Mouse (Mus musculus): ENCODE measurements around the gene Edem3.
"Not testable (repeated sequence)": the region's sequence is repeated elsewhere in the genome, so short reads cannot be mapped to it uniquely, and the experiment has no call there.

The Edem3 gene

DNA sequence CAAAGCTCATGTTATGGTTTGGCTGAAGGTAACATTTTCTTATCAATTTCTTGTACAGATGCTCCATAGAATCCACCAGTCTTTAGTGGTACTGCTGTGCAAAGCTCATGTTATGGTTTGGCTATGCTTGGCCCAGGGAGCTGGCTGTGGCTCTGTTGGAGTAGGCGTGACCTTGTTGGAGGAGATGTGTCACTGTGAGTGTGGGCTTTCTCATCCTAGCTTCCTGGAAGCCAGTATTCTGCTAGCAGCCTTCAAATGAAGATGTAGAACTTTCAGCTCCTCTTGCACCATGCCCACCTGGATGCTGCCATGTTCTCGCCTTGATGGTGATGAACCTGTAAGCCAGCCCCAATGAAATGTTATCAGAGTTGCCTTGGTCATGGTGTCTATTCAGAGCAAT is 5.3 kb upstream of the Edem3 start:
- DNase-seq (ENCODE audit: low read depth, low spot score) = not testable (repeated sequence)

DNA sequence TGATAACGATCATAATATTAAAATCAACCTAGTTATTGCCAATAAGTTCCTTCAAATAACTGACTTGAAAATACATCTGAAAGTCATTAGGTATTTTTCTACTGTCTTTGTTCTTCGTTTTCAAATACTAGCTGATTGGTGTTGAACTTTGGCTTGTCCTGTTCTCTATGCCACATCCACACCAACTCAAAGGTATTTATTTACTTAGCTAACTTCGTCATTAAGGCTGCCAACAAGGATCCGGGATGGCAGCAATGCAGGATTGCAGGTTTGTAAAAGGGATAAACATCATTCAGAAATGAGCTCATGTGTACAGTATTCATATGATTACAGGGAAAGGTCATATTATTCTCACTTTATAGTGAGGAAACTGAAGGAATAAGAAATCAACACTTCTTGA is 2.2 kb upstream of the Edem3 start:
- DNase-seq (ENCODE audit: low read depth, low spot score) = no peak

DNA sequence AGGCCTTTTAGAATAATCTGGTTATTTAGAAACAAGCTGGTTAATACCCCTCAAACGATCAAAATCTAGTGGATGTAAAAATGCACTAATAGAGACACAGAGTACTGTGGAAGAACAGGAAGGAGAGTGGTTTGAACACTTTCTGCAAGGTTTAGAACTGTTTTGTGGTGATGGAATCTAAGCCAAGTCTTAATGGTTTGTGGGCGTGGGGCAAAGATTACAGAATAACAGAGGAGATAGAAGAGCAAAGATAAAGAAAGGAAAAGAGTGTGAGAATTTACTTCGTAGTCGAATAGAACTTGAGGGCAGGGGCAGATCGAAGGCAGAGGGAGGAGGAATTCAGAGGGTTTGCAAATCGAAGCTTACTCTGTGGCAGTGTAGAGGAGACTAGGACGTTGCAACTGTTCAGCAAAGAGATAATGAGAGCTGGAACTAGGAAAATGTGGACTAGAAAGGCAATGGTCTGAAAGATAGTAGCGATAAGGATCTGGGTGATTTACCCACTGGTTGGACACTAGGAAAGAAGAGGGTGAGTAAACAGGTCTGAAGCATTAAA is 1.7 kb upstream of the Edem3 start:
- peak; percentile 15 for DNase-seq (ENCODE audit: low read depth, low spot score)

DNA sequence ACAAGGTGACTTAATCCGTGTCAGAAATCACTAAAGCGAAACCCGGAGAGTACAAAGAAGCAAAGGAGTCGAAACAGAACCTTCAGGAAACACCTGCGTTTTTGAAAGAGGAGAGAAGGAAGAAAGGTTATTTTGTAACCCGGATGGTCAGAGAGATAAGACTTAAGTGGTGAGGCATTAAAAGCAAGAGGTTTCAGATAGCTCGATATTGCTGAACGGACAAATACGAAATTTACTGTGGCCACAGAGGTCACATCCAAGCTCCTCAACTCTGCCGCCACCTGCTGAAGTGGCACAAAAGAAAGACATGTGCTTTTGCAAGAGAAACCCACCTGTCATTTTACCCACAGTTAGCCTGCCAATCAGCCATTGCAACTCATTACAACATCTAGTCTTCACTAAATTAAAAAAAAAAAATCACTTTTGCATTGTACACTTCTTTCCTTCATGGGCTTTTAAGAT is 1.1 kb upstream of the Edem3 start:
- peak; percentile 73 for DNase-seq (ENCODE audit: low read depth, low spot score)

DNA sequence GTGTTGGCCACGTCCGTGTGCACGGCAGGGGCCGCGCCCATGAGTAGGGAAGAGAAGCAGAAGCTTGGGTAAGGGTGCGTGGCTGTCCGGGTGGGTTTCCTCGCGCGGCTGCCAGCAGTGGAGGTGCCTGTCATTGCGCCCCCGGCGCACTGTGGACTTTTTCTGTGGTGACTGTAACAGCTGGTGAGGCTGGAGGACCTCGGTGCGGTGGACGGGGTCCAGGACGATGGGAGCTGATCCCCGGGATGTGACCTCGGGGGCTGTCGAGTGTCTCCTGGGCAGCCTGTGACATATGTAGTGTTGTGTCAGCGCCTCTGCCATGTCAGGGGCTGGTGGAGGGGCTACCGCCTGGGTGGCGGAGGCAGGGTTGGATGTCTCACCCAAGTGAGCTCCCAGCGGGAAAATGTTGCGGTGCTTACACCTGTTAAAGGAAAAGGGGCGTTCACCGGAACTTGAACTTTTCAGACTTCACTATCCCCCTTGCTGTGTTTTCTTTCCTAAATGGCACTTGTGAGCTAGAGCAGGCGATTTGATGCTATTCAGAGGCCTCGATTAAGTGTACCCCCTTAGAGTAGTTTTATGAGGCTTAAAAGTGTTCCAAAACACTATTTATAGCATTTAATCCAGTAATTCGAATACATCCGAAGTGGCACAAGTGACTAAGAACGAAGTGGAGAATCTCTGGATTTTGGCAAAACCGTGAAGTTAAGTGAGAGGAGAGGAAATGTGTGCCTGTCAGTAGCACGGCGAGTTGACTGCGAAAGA is 671 bp downstream of the Edem3 start:
- DNase-seq (ENCODE audit: low read depth, low spot score) = no peak

DNA sequence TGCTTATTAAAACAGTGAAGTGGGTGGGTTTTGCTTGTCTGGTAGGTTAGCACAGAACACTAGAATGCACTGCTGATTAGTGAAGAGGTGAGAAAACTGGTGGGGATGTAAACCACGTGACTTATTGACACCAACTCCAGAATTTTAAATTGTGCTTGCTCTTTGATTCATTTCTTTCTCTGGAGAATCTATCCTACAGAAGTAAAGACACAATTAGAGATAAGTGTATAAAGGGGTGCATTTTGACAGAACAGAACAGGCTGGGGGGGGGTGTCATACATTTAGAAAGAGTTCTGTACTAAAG is 1.2 kb downstream of the Edem3 start:
- DNase-seq (ENCODE audit: low read depth, low spot score) = peak; percentile 53

DNA sequence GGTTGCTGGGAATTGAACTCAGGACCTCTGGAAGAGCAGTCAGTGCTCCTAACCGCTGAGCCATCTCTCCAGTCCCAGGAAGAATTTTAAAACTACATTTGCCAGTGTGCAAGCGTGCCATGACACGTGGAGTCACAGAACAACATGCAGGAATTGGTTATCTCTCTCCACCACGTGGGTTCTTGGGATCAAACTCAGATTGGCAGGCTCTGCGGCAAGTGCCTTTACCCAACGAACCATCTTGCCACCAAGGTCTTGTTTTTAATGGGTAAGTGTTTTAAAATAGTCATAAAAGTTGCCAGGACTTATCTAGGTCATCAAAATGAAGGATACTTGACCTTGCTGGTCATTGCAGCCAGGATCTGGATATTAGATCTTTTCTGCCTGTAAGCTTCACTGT is 3.1 kb downstream of the Edem3 start:
- no peak for DNase-seq (ENCODE audit: low read depth, low spot score)

DNA sequence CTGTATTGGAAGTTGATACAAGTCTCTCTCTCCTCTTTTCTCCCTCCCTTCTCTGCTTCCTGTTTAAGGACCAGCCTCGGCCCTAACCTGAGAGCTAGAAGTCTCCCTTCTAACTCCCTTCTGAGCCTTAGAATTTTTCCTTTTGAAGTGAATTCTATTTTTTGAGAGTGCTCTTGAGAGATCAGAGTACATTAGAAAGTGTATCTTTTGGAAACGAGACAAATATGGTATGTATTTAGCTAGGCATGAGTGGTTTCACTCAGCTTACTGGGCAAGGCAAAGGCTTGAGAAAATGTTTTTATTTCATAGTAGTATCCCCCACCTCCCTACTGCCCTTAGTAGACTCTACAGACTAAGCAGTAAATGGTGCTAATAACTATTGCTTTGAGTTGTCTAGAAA is 3.8 kb downstream of the Edem3 start:
- no peak for DNase-seq (ENCODE audit: low read depth, low spot score)

DNA sequence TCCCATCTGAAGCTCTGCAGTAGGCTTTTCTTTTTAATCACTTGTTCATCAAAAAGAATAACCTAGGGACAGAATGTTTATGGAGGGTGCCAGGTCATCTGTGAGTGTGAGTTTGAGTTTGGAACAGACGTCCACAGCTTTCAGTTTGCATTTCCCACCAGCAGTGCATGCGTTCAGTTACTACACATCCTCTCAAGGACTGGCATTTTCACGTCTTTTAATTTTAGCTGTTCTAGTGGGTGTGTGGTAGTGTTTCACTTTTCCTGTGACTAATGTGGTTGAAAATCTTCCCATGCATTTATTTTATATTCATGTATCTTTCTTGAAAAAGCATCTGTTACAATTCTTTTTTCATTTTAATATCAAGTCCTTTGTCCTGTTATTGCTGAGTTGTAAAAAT is 9.1 kb downstream of the Edem3 start:
- DNase-seq (ENCODE audit: low read depth, low spot score) = peak; percentile 15

DNA sequence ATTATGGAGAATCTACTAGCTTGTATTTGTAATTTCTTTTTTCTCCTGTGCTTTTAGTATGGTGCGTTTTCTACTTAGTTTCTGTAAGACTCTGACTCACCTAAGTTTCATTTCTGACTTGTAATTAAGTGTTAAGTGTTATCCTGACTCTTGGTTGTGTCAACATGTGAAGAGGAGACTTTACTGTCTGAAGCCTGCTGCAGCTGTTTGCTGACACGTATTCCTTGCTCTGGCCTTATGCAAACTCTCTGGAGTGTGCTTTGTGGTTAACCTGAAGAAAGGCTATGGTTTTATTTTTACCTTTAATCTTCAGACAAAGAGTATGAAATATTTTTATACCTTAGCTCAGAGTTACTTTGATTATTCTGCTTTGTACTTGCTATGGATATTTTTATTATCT is 11.0 kb downstream of the Edem3 start:
- DNase-seq (ENCODE audit: low read depth, low spot score) = peak; percentile 81

DNA sequence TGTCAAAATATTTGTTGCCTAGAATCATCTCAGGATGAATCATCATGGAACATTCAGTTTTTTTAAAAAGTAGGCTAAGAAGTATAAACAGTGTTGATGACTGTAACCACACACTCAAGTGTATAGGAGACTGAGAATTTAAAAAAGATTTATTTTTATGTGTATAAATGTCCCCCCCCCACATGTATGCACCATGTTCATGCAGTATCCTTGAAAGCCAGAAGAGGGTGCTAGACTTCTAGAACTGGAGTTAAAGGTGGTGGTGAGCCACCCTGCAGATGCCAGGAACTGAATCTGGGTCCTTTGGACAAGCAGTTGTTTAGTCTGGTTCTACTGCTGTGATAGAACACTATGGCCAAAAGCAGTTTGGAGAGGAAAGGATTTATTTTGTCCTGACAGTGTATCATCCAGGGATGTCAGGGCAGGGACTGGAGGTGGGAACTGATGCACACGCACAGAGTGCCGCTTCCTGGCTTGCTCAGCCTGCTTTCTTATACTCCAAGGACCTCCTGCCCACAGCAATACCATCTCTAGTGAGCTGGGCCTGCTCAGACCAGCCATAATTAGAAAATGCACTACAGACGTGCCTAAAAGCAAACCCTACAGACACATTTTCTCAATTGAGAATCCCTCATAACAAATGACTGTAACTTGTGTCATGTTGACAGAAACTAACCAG is 11.9 kb downstream of the Edem3 start:
- peak; percentile 67 for DNase-seq (ENCODE audit: low read depth, low spot score)

DNA sequence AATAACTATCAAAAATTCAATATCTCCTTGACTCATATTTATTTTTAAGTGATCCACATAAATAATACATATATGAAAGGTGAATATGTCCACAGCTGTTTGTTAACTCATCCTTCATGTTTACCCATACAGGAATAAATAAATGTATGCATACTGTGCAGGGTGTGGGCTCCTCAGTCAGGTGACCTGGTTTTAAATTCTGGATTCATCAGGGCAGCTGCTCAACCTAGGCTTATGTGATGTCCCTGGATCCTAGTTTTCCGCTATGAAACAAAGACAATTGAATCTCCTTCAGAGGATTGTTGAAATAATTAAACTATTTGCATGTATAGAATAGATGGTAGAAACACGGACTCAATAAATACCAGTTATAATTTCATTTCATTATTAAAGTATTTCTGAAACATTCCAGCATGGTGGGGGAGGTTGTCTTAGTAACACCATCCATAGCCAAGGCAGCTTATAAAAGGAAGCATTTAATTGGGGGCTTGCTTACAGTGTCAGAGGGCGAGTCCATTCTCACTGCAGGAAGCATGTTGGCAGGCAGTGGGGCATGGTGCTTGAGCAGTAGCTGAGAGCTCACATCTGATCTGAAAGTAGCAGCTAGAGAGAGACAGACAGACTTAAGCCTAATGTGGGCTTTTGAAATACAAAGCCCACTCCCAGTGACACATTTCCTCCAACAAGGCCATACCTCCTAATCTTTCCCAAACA is 14.2 kb downstream of the Edem3 start:
- DNase-seq (ENCODE audit: low read depth, low spot score) = no peak

DNA sequence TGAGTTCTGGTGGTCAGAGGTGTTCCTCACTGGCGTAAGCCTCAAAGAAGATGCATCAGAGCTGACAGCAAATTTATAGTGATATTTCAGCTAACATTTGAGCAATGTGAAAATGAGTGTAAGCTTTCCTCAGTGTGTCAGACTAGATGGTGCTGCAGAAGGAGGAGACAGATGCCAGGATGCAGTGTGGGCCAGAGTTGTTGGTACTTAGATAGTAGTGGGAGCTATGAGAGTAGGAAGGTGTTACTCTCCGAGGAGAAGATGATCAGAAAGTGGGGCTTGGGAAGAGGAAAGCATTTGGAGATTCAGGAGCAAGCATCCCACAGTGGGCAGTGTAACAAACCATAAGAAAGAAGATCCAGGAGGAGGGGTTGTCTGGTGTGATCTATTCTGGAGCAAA is 22.4 kb downstream of the Edem3 start:
- DNase-seq (ENCODE audit: low read depth, low spot score) = no peak

DNA sequence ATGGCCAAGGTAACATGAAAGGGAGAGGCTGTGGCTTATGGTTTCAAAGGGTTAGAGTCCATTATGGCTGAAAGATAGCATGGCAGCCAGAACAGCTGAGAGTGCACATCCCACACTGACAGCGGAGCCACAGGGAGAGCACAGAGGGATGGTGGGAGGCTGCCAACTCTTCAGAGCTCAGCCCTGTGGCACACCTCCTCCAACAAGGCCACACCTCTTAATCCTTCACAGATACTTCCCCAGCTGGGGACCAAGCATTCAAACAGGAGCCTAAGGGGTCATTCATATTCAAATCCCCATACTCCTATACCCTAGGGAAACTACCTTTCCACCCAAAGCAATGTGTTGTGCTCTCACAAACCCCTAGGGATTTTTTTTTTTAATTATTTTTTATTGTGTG is 23.4 kb downstream of the Edem3 start:
- no peak for DNase-seq (ENCODE audit: low read depth, low spot score)

DNA sequence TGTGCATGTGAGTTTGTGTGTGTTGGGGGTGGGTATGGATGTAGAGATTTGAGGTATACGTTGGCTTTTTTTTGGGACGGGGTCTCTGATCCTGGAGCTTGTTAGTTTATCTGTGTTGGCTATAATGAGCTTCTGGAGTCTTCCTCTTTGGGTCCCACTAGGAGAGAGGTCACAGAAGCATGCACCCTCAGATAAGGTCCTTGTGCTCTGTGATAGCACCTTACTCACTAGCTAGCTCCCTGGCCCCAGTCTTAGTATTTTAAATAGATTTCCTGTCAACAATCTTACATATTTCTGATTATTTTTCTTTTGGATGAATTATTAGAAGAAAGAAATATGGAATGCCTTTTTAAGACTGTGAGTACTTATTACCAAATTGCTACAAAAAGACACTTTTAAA is 24.1 kb downstream of the Edem3 start:
- DNase-seq (ENCODE audit: low read depth, low spot score) = no peak

DNA sequence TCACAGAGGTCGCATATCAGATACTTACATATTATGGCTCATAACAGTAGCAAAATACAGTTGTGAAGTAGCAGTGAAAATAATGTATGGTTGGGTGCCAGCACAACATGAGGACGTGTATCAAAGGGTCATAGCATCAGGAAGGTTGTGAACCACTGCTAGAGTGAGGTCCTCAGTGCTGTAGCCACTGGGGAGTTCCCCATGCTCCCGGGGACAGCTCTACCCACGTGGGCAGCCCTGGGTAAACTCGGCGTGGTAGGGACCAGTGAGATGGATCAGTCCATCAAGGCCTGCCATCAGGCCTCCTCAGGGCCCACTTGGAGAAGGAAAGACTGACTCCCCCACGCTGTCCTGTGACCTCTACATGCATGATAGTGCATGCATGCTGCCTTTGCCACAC is 26.3 kb downstream of the Edem3 start:
- DNase-seq (ENCODE audit: low read depth, low spot score) = no peak

DNA sequence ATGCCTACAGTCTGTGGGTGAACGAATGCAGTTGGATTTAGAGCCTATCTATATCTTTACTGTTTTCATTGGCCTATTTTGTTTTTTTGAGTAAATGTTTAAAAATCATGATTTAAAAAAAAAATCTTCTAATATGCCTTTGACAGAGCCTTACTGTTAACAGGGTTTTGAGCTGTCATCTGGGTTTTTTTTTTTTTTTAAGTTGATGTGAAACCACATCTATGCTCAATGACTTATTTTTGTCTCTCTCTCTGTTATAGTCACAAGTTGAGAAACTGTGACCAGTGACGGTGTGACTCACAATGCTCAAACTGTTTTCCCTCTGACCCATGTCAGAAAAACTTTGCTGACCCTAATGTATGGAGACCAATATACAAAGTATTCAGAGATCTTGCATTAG is 28.2 kb downstream of the Edem3 start:
- DNase-seq (ENCODE audit: low read depth, low spot score) = peak; percentile 49

DNA sequence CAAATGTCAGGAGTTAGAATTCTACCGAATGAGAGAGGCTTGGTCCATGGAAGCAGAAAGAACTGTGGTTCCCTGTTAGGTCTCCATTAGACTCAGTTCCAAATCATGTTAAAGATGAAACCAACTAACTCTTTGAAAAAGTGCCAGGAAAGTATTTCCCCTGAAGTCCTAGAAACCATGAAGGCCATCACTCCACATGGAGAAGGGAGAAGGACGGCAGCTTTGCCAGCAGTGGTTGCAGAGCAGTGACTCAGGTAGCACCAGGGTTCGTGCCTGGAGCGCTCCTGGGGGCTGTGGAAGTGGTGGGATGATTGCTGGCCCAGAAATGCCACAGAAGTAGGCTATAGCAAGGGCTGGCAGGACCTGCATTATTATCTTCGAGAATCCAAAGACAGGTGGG is 31.2 kb downstream of the Edem3 start:
- DNase-seq (ENCODE audit: low read depth, low spot score) = no peak

DNA sequence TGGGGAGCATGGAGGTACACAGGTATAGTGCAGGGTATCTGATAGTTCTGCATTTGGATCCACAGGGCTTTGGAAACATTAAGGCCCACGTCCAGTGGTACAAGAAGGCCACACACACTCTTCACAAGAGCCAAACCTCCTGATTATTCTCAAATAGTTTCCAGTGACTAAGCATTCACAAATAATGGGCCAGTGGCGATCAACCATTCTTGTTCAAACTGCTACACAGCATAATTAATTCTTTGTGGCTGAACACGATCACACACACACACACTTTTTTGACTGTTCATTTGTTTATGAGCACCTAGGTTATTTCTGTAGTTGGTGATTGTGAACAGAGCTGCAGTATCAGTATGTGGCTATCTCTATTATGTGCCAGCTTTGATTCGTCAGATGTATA is 34.0 kb downstream of the Edem3 start:
- DNase-seq (ENCODE audit: low read depth, low spot score) = no peak

DNA sequence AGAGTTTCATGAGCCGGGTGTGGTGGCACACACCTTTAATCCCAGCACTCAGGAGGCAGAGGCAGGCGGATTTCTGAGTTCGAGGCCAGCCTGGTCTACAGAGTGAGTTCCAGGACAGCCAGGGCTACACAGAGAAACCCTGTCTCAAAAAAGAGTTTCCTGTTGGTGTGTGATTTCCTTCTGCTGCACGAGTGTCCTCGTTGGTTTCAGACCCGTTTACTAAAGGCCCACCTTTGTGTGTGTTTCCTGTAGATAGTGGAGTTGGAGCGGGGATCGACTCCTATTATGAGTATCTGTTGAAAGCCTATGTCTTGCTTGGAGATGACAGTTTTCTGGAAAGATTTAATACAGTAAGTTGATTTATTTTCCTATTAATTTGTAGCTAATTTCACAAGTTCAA is 36.9 kb downstream of the Edem3 start:
- DNase-seq (ENCODE audit: low read depth, low spot score) = not testable (repeated sequence)

DNA sequence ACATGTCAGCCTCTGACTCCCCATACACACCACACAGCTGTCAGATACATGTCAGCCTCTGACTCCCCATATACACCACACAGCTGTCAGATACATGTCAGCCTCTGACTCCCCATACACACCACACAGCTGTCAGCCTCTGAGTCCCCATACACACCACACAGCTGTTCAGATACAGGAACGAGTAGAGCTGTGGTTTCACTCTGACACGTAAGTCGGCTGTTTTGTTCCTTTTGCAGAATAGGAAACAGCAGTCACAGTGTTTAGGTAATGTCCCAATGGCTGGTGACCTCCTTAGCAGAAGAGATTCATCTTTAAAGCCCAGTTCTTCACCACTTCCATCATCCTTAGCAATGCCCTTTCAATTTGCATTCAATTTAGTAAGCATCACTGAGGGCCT is 47.6 kb downstream of the Edem3 start:
- peak; percentile 75 for DNase-seq (ENCODE audit: low read depth, low spot score)

DNA sequence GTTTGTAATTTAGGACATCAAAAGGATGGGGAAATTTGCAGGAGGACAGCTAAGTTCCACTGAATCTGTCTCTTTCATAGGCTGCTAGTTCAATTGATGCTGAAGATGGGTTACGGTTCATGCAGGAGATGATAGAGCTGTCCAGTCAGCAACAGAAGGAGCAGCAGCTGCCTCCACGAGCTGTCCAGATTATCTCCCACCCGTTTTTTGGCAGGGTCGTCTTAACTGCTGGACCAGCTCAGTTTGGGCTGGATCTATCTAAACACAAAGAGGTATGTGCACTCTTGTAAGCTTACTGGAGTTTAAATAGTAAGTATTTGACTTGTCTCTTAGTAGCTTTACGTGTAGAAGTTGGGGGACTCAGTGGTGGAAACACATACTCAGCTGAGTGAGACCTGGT is 52.1 kb downstream of the Edem3 start:
- no peak for DNase-seq (ENCODE audit: low read depth, low spot score)
